Mouse (Mus musculus): ENCODE data around the gene Tsks. TPM values are rescaled to one million over a fixed set of nuclear protein-coding genes. Genes with fewer than 3 reads are reported as not detected.

Tsks gene
- 0.13 and 0.14 TPM in 2 replicates for polyA plus RNA-seq (2015; fragmentation: Nextera tagmentation; extraction: Ambion mirVana)

- Histone ChIP-seq H3K9ac (ENCODE audit: low read depth, low read length) (no peak within 1 kb of the TSS), H3K36me3 (ENCODE audit: insufficient read depth, low read length) (no peaks in the 10 kb centered on the region), H3K4me2 (ENCODE audit: low read length) (no peak within 1 kb of the TSS), H3K27ac (no peak within 1 kb of the TSS), H3K9me3 (replicated peaks; ENCODE audit: low read length) (no peaks in the 10 kb centered on the region), H3K4me3 (replicated peaks; ENCODE audit: low read depth, low read length) (no peak within 1 kb of the TSS), H3K4me1 (replicated peaks; ENCODE audit: insufficient read depth, low read length) (no peaks in the 10 kb centered on the region), H3K27me3 (ENCODE audit: insufficient read depth, low read length) (no peaks in the 10 kb centered on the region)
- no peak for TF ChIP-seq CTCF (IDR thresholded peaks at IDR 0.05; ENCODE audit: low read depth)
- WGBS = 80% methylated on average over 7 of the region's 7 CpGs
- no peak for DNase-seq (ENCODE audit: low spot score)
- ATAC-seq (replicated peaks; ENCODE audit: low FRiP score, low read depth) = no peak
These were observed at the start of gene Tsks for GRCm38 (mm10) chr7:44942904-44943303. Gene Tsks, plus strand, starts transcription at chr7:44943204.

- Histone ChIP-seq H3K9ac (ENCODE audit: low read depth, low read length) (no peak overlapping the region), H3K9me3 (replicated peaks; ENCODE audit: low read length) (no peaks in the 10 kb centered on the region), H3K4me2 (ENCODE audit: low read length) (no peak overlapping the region), H3K36me3 (ENCODE audit: insufficient read depth, low read length) (no peaks in the 10 kb centered on the region), H3K27me3 (ENCODE audit: insufficient read depth, low read length) (no peaks in the 10 kb centered on the region), H3K4me3 (replicated peaks; ENCODE audit: low read depth, low read length) (no peak overlapping the region), H3K4me1 (replicated peaks; ENCODE audit: insufficient read depth, low read length) (peaks cover 30% of the 10 kb centered on the region), H3K27ac (no peak overlapping the region)
- no peak for TF ChIP-seq CTCF (IDR thresholded peaks at IDR 0.05; ENCODE audit: low read depth)
- DNase-seq (ENCODE audit: low spot score) (no peak), ATAC-seq (replicated peaks; ENCODE audit: low FRiP score, low read depth) (no peak)
- 90% methylated on average over 3 of the region's 3 CpGs for WGBS
These were observed 48.8 kb upstream of the Tsks start for GRCm38 (mm10) chr7:44894175-44894574.

- peak overlapping the region; percentile 60; the same call in 1 of the 2 replicates for H3K4me3 ChIP-seq (replicated peaks; ENCODE audit: low read depth, low read length)
- ATAC-seq (replicated peaks; ENCODE audit: low FRiP score, low read depth) (no peak), DNase-seq (ENCODE audit: low spot score) (no peak)
- H3K4me2 ChIP-seq (ENCODE audit: low read length) = peak overlapping the region; percentile 61
- peaks cover 30% of the 10 kb centered on the region for H3K4me1 ChIP-seq (replicated peaks; ENCODE audit: insufficient read depth, low read length)
- H3K27me3 ChIP-seq (ENCODE audit: insufficient read depth, low read length) = no peaks in the 10 kb centered on the region
- H3K36me3 ChIP-seq (ENCODE audit: insufficient read depth, low read length) = no peaks in the 10 kb centered on the region
- WGBS = 77% methylated on average over 7 of the region's 7 CpGs
- H3K9ac ChIP-seq (ENCODE audit: low read depth, low read length) = no peak overlapping the region
- H3K27ac ChIP-seq = peak overlapping the region; percentile 81; the same call in 1 of the 2 replicates
- no peak for TF ChIP-seq CTCF (IDR thresholded peaks at IDR 0.05; ENCODE audit: low read depth)
- H3K9me3 ChIP-seq (replicated peaks; ENCODE audit: low read length) = no peaks in the 10 kb centered on the region
These were observed 47.8 kb upstream of the Tsks start for GRCm38 (mm10) chr7:44895206-44895592.

- Histone ChIP-seq H3K9me3 (replicated peaks; ENCODE audit: low read length) (no peaks in the 10 kb centered on the region), H3K27me3 (ENCODE audit: insufficient read depth, low read length) (no peaks in the 10 kb centered on the region), H3K27ac (peak within 1 kb of the TSS; percentile 81), H3K9ac (ENCODE audit: low read depth, low read length) (peak within 1 kb of the TSS; percentile 70), H3K4me2 (ENCODE audit: low read length) (peak within 1 kb of the TSS; percentile 61), H3K4me1 (replicated peaks; ENCODE audit: insufficient read depth, low read length) (peaks cover 24% of the 10 kb centered on the region), H3K4me3 (replicated peaks; ENCODE audit: low read depth, low read length) (peak within 1 kb of the TSS; percentile 60), H3K36me3 (ENCODE audit: insufficient read depth, low read length) (no peaks in the 10 kb centered on the region)
- ATAC-seq (replicated peaks; ENCODE audit: low FRiP score, low read depth) (peak; percentile 40), DNase-seq (ENCODE audit: low spot score) (peak; percentile 97)
- peak; percentile 78 for TF ChIP-seq CTCF (IDR thresholded peaks at IDR 0.05; ENCODE audit: low read depth)
- 1% methylated on average over 34 of the region's 34 CpGs for WGBS
These were observed 47.2 kb upstream of the Tsks start, which contains the start of gene Fuz for GRCm38 (mm10) chr7:44895593-44896434. Gene Fuz, plus strand, starts transcription at chr7:44896079.

GRCm38 (mm10) chr7:44896499-44896898 lies 46.5 kb upstream of the Tsks start:
- Histone ChIP-seq H3K4me1 (replicated peaks; ENCODE audit: insufficient read depth, low read length) (peaks cover 20% of the 10 kb centered on the region), H3K27me3 (ENCODE audit: insufficient read depth, low read length) (no peaks in the 10 kb centered on the region), H3K27ac (peak overlapping the region; percentile 81), H3K4me2 (ENCODE audit: low read length) (peak overlapping the region; percentile 61), H3K9me3 (replicated peaks; ENCODE audit: low read length) (no peaks in the 10 kb centered on the region), H3K9ac (ENCODE audit: low read depth, low read length) (peak overlapping the region; percentile 70), H3K36me3 (ENCODE audit: insufficient read depth, low read length) (no peaks in the 10 kb centered on the region), H3K4me3 (replicated peaks; ENCODE audit: low read depth, low read length) (peak overlapping the region; percentile 60)
- 28% methylated on average over 10 of the region's 10 CpGs for WGBS
- TF ChIP-seq CTCF (IDR thresholded peaks at IDR 0.05; ENCODE audit: low read depth) = no peak
- no peak for ATAC-seq (replicated peaks; ENCODE audit: low FRiP score, low read depth)
- DNase-seq (ENCODE audit: low spot score) = no peak

- no peak for DNase-seq (ENCODE audit: low spot score)
- peak; percentile 54 for TF ChIP-seq CTCF (IDR thresholded peaks at IDR 0.05; ENCODE audit: low read depth)
- Histone ChIP-seq H3K36me3 (ENCODE audit: insufficient read depth, low read length) (peaks cover 5% of the 10 kb centered on the region; the same call in 1 of the 2 replicates), H3K9ac (ENCODE audit: low read depth, low read length) (no peak overlapping the region), H3K9me3 (replicated peaks; ENCODE audit: low read length) (no peaks in the 10 kb centered on the region), H3K4me3 (replicated peaks; ENCODE audit: low read depth, low read length) (no peak overlapping the region), H3K4me1 (replicated peaks; ENCODE audit: insufficient read depth, low read length) (peaks cover 25% of the 10 kb centered on the region), H3K27me3 (ENCODE audit: insufficient read depth, low read length) (no peaks in the 10 kb centered on the region), H3K27ac (no peak overlapping the region), H3K4me2 (ENCODE audit: low read length) (peak overlapping the region; percentile 3; the same call in 1 of the 2 replicates)
- 35% methylated on average over 19 of the region's 19 CpGs for WGBS
- peak; percentile 11 for ATAC-seq (replicated peaks; ENCODE audit: low FRiP score, low read depth)
These were observed 44.4 kb upstream of the Tsks start for GRCm38 (mm10) chr7:44898607-44899006.

Measured in kidney, postnatal 0 days (tissue).